Mouse (Mus musculus): Measurements from ENCODE around the gene Psmc3ip.
A peak's percentile ranks its signal among the peaks of the same experiment; 100 is the strongest.

Psmc3ip gene

GRCm38 (mm10) chr11:101119131-101119760 lies 24.0 kb upstream of the Psmc3ip start:
- DNase-seq (ENCODE audit: low read depth) = no peak

- DNase-seq (ENCODE audit: low read depth) = no peak
Observed at GRCm38 (mm10) chr11:101118105-101118504, 22.9 kb upstream of the Psmc3ip start.

GRCm38 (mm10) chr11:101115564-101115963 lies 20.3 kb upstream of the Psmc3ip start:
- DNase-seq (ENCODE audit: low read depth) = no peak

- DNase-seq (ENCODE audit: low read depth) = no peak
Observed at GRCm38 (mm10) chr11:101112186-101112585, 16.9 kb upstream of the Psmc3ip start.

- no peak for DNase-seq (ENCODE audit: low read depth)
Observed at GRCm38 (mm10) chr11:101111178-101111577, 15.9 kb upstream of the Psmc3ip start.

- no peak for DNase-seq (ENCODE audit: low read depth)
Observed at GRCm38 (mm10) chr11:101110708-101111107, 15.5 kb upstream of the Psmc3ip start.

- DNase-seq (ENCODE audit: low read depth) = no peak
Observed at GRCm38 (mm10) chr11:101109351-101109750, 14.1 kb upstream of the Psmc3ip start.

- DNase-seq (ENCODE audit: low read depth) = no peak
Observed at GRCm38 (mm10) chr11:101103011-101103410, 7.8 kb upstream of the Psmc3ip start.

GRCm38 (mm10) chr11:101098231-101098630 lies 3.0 kb upstream of the Psmc3ip start:
- DNase-seq (ENCODE audit: low read depth) = no peak

- no peak for DNase-seq (ENCODE audit: low read depth)
Observed at GRCm38 (mm10) chr11:101094930-101095313, 314 bp downstream of the Psmc3ip start.

- no peak for DNase-seq (ENCODE audit: low read depth)
Observed at GRCm38 (mm10) chr11:101089931-101090330, 5.3 kb downstream of the Psmc3ip start.

GRCm38 (mm10) chr11:101087682-101088055 lies 7.6 kb downstream of the Psmc3ip start:
- DNase-seq (ENCODE audit: low read depth) = no peak

- peak; percentile 82 for DNase-seq (ENCODE audit: low read depth)
Observed at GRCm38 (mm10) chr11:101086756-101087681, 8.2 kb downstream of the Psmc3ip start, which contains the start of gene Mlx. Gene Mlx, plus strand, starts transcription at chr11:101087277.

GRCm38 (mm10) chr11:101086323-101086674 lies 8.9 kb downstream of the Psmc3ip start:
- no peak for DNase-seq (ENCODE audit: low read depth)

GRCm38 (mm10) chr11:101085617-101086322 lies 9.5 kb downstream of the Psmc3ip start:
- DNase-seq (ENCODE audit: low read depth) = no peak

GRCm38 (mm10) chr11:101084811-101085210 lies 10.4 kb downstream of the Psmc3ip start:
- no peak for DNase-seq (ENCODE audit: low read depth)

GRCm38 (mm10) chr11:101084246-101084645 lies 11.0 kb downstream of the Psmc3ip start:
- DNase-seq (ENCODE audit: low read depth) = no peak

- DNase-seq (ENCODE audit: low read depth) = no peak
Observed at GRCm38 (mm10) chr11:101083083-101083697, 12.0 kb downstream of the Psmc3ip start.

- DNase-seq (ENCODE audit: low read depth) = peak; percentile 70
Observed at GRCm38 (mm10) chr11:101082208-101083082, 12.8 kb downstream of the Psmc3ip start, which contains the start of gene Coasy. Gene Coasy, plus strand, starts transcription at chr11:101082565.

GRCm38 (mm10) chr11:101081659-101082058 lies 13.6 kb downstream of the Psmc3ip start:
- no peak for DNase-seq (ENCODE audit: low read depth)

- DNase-seq (ENCODE audit: low read depth) = no peak
Observed at GRCm38 (mm10) chr11:101080421-101080820, 14.8 kb downstream of the Psmc3ip start.

Data from fibroblast of lung, adult 2 months (primary cell).